Mouse (Mus musculus) gonadal fat pad, adult 2 months (tissue): ENCODE data around the gene Rusc2. TPM values are rescaled to one million over a fixed set of nuclear protein-coding genes. Genes with fewer than 3 reads are reported as not detected.

Experiments
- DNase-seq: peaks from one replicate; pipeline ENCODE4 v3.0.0-alpha.2; 2012; ENCODE audit warnings: low read depth
- polyA plus RNA-seq: library from polyadenylated mRNA; depleted of rRNA; stranded (reverse); fragments of >200 nt; gene quantifications from 2 replicates; pipeline ENCODE4 v1.2.3, GENCODE M21; 2012

Gene Rusc2
- polyA plus RNA-seq, 1 experiment, result 14.5 TPM

DNA sequence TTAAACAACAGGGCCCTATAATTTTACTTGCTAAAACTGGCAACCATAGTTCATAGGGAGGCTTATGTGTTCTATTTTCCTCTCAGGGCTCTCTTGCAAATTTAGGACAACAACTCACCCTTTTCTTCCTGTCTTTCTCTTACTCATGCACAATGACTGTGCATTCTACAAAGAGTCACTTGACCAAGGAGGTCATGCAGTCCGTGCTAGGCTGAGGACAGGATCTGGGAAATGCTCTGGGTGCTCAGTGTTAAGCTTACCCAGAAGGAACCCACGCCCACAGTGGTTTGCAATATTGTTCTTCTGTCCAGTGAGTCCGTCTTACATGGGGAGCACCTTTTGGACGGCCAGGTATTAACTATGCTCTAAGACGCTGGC lies 2.3 kb downstream of the Rusc2 start:
- DNase-seq, result peak; percentile 49

GRCm38 (mm10) chr4:43384541-43384940 lies 2.8 kb downstream of the Rusc2 start:
- DNase-seq, result no peak

GRCm38 (mm10) chr4:43386932-43387331 lies 5.2 kb downstream of the Rusc2 start:
- DNase-seq, result no peak

DNA sequence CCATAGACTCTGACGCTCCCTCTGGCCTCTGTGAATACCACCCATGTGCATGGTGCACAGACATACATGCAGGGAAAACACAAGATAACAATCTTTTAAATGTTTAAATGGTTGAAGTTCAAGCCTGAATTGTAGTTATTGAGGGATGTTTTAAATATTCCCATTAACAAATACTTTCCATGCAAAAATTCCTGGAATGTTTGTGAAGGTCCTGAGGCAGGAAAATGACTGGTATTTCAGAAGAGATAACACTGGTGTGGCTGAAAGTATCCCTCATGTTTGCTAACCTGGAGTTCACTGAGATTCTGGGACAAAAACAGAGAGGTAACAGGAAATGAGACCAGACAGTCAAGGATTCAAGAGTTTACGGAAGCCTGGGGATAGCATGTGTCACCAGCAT lies 7.6 kb downstream of the Rusc2 start:
- DNase-seq, result no peak

GRCm38 (mm10) chr4:43389845-43390440 lies 8.2 kb downstream of the Rusc2 start:
- DNase-seq, result no peak

DNA sequence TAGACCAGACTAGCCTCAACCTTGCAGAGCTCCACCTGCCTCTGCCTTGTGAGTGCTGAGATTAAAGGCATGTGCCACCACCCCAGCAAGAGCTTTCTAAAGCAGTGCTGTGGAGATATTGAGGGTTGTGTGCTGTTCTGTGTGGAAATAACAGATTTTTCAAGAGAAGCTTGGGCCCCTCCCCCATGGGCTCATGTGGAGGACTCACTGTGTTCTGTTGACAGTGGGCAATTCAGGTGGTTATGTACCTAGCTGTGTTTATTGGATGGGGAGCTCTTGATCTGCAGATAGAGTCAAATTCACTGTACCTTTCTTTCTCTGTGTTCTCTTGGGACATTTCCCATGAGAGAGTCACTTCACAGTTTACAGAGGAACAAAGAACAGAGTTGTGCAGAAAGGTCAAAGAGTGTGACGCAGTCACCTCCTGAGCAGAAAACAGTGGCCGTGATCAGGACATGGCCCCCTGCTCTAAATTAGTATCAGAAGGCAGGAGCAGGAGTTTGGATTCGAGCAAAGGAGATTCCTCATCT lies 9.8 kb downstream of the Rusc2 start:
- DNase-seq, result no peak

DNA sequence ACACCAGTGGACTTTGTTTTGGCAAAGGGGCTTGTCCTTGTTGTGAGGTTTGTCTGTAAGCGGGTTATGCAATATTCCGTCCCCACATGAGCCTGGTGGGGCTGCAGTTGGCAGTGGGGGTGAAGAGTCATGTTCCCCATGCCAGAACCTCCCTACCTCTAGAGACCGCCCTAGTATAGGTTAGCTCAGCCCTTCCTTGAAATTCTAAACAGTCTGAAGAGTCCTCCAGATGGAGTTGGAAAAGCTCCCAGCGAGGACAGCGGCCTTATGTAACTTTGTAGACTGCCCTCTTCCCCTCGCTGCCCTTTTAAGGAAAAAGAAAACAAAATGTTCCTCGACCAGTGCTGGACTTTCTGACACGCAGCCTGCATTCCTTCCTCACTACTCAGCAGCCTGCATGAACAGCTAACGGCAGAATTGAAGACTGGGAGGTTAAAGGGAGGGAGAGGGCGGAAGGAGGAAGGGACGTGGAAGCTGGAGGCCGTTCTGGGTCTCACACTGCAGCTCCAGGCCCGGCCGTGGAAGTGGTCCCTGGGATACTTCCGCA lies 12.6 kb downstream of the Rusc2 start:
- no peak for DNase-seq

- DNase-seq, result no peak
Observed at GRCm38 (mm10) chr4:43395147-43395546, 13.4 kb downstream of the Rusc2 start.

- DNase-seq, result no peak
Observed at GRCm38 (mm10) chr4:43395836-43396235, 14.1 kb downstream of the Rusc2 start.

DNA sequence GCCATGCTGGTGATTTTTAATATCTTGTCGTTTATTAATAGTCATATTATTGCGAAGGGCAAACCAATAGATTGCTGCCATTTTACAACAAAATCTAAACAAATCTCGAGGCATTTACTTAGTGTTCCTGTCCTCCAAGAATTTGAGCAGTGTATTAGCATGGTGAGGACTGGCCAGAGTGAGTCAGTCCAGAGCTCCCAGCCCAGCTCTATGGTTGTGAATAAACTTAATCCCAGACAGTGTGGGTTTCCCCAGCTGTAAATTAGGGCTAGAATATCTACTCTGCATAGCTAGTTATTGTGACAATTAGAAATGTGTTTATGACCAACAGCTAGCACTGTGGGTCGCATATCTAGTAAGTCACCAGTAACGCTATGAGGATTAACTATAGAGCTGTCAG lies 14.6 kb downstream of the Rusc2 start:
- no peak for DNase-seq

DNA sequence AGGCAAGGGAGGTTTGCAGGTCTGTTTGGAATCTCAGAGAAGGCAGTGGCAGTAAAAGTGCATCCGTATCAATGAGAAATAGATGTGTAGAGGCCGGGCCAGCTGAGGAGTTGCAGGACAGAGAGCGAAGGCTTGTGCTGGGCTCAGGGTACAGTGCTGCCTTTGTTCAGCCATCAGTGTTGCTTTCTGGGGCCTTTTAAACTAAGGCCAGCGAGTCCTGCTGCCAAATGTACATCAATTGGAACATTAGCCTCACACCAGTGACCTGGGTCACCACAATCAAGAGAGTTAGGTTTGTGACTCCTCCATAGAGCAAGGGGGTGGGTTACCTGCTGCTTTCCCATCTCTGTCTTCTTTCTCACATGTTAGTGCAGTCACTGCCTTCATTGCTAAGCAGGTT lies 16.2 kb downstream of the Rusc2 start:
- no peak for DNase-seq

DNA sequence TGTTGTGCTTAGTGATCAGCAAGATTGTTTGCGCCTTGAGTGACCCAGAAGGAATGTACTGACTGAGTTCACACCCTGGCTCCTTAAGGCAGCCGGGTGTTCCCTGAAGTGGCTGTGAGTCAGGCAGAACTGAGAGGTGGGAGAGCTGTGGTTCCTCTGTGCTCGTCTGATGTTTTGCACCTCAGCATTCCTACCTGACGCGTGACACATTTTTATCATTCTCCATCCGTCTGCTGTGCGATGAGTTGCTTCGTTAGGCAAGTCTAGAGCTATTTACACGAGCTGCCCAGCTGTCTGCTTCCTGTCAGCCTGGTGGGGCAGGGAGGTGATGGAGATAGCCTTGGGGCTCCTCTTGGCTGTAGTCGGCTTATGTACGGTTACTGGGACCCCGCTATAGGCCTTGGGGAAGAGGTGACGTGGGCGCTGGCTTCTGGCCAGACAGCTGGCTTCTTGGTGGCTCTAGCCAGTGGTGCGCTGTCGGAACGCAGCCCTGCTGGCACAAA lies 17.1 kb downstream of the Rusc2 start:
- DNase-seq, result no peak

- DNase-seq, result no peak
Observed at GRCm38 (mm10) chr4:43399391-43400131, 17.8 kb downstream of the Rusc2 start.

GRCm38 (mm10) chr4:43400976-43401375 lies 19.2 kb downstream of the Rusc2 start:
- DNase-seq, result no peak

GRCm38 (mm10) chr4:43401486-43401885 lies 19.7 kb downstream of the Rusc2 start:
- DNase-seq, result no peak

- DNase-seq, result no peak
Observed at GRCm38 (mm10) chr4:43402212-43402611, 20.4 kb downstream of the Rusc2 start.

DNA sequence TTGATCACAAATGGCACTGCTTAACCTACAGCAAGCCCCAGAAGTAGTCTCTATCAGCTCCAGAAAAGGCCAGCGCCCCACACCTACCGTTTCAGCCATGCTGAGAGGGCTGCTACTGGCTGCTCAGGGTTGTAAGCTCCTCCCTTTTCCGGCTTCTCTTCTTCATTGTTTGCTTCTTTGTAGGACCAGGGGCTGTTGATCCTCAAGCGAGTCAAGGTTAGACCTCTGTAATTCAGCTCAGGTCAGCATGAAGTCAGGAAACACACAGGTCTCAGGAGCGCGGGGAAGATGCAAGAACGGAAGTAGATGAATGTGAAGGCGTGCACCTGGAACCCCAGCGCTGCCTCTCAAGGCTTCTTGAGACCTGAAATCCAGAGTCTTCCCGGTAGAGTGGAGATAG lies 22.9 kb downstream of the Rusc2 start:
- DNase-seq, result no peak

DNA sequence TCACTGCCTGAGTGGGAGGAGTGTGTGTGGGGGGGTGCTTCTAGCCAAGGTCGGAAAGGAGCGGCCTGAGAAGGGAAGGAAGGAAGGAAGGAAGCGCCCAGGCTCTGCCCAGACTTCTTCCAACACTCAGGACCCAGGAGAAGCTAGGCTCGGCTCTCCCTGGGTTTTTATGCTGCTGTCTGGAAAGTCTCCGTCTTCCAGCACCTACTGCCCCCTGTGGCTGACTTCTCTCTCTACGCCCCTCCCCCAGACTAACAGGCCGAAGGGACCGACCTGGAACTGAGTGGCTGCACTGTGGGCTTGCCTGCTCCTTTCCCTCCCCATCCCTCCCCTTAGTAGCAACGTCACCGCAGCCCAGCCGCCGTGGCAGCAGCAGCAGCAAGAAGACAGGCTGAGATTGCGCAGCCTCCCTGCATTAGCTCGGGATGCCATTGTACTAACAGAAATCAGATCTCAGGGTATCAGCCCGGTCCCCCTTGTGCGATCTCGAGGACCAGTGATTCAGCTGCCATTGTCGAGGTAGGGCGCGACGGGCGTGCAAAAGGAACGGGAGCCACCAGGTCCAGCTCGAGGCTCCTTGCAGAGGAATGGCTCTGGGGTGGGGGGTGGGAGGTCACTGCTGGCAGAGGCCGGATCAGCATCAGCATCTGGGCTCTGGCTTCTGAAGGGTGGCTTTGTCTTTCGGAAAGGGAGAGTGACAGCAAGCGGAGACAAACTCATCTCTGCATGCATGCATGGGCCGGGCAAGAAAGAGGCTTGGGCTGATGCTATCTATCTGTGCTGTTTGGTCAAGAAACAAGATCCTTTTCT lies 24.6 kb downstream of the Rusc2 start:
- DNase-seq, result no peak

DNA sequence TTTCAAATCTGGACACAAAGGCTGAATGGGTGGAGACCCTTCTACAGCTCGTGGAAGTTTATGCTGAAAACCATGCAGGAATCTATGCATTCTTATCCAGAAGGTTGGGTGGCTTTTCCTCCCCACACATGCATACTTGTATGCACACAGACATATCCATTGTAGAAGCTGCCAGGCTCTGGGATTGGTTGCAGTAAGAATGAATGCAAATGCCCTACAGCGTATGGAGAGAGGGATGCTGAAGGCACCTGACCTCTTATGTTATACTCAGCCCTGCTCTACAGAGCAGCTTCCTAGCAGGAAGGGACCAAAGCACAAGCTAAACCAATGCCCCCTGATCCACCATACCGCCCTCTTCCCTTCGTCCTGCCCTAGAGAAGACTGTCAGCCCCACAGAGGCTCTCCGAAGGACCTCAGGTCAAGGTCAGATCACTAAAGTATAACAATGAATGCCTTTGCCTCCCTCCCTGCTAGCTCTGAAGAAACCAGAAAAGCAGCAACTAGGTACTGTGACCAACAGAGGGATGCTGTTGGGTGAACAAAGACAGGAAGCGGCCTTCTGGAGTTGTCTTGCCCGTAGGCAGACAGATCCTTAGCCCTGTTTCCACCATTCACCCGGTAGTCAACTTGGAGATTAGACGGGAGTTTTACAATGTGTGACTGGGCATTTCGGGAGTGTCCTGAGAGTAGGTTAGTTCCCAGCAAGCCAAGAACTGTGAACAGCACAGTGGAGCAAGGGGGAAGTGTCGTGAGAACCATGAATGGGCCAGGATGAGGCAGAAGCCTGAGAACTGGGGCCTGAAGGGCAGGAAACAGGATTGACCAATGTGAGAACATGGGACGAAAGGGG lies 25.5 kb downstream of the Rusc2 start:
- no peak for DNase-seq

DNA sequence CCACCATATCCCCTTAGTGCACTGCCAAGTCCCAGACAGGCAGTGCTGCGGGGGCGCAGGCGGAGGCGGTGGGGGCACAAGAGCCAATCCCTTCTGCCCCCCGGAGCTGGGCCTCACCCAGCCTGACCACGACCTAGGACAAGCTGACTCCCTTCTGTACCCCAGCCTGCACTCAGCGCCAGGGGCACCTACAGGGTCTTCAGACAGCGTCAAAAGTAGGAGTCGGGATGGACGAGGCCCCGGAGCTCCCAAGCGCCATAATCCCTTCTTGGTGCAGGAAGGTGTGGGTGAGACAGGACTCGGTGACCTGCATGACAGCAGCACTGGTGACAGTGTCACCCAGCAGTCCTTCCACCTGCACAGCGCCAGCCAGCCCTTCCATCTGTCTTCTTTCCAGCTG lies 33.0 kb downstream of the Rusc2 start:
- no peak for DNase-seq
